Mouse (Mus musculus) erythroblast, embryonic 14.5 days (primary cell): ENCODE results near the gene Tmem182. TPM values are rescaled to one million over a fixed set of nuclear protein-coding genes. Genes with fewer than 3 reads are reported as not detected.

Experiments
- H3K27me3 ChIP-seq: 2 replicates; pipeline ENCODE4 v1.6.1; 2012; ENCODE audit warnings: inconsistent platforms; ENCODE audit not compliant: control insufficient read depth
- H3K36me3 ChIP-seq: 2 replicates; pipeline ENCODE4 v1.6.1; 2012; ENCODE audit warnings: mild to moderate bottlenecking, inconsistent platforms; ENCODE audit not compliant: control insufficient read depth
- H3K4me1 ChIP-seq: 2 replicates; pipeline ENCODE4 v1.6.1; 2012; ENCODE audit warnings: inconsistent platforms; ENCODE audit not compliant: control insufficient read depth
- H3K4me3 ChIP-seq: replicated peaks from 2 replicates; pipeline ENCODE3; 2012; ENCODE audit warnings: moderate library complexity, mild to moderate bottlenecking, inconsistent platforms
- H3K9me3 ChIP-seq: 2 replicates; pipeline ENCODE4 v1.6.1; 2012; ENCODE audit warnings: low read length, inconsistent platforms, mixed read lengths; ENCODE audit not compliant: control insufficient read depth
- GATA1 ChIP-seq: IDR thresholded peaks from 2 replicates; pipeline ENCODE4 v1.6.1; 2012; ENCODE audit warnings: low read length, inconsistent platforms, mixed read lengths
- TAL1 ChIP-seq: IDR thresholded peaks from 3 replicates; pipeline ENCODE4 v1.6.1; 2012; ENCODE audit warnings: low read length, inconsistent platforms, mixed read lengths
- polyA plus RNA-seq: library from polyadenylated mRNA; stranded (reverse); fragments of >175 nt; gene quantifications from 2 replicates; pipeline ENCODE4 v1.2.3, GENCODE M21; 2012

Tmem182 gene
- polyA plus RNA-seq, 1 experiment: not detected

GRCm38 (mm10) chr1:40773234-40773633, 32.2 kb upstream of the Tmem182 start:
- no peak for TF ChIP-seq TAL1
- no peak for TF ChIP-seq GATA1
- H3K4me1 ChIP-seq: peaks cover 54% of the 10 kb centered on the region
- no peaks in the 10 kb centered on the region for H3K9me3 ChIP-seq
- no peaks in the 10 kb centered on the region for H3K27me3 ChIP-seq
- peak overlapping the region; percentile 3 for H3K4me3 ChIP-seq
- peaks cover 38% of the 10 kb centered on the region for H3K36me3 ChIP-seq

GRCm38 (mm10) chr1:40774040-40774439, 31.4 kb upstream of the Tmem182 start:
- H3K36me3 ChIP-seq: peaks cover 45% of the 10 kb centered on the region
- H3K4me3 ChIP-seq: no peak overlapping the region
- peaks cover 50% of the 10 kb centered on the region for H3K4me1 ChIP-seq
- TF ChIP-seq GATA1: no peak
- no peak for TF ChIP-seq TAL1
- peaks cover 3% of the 10 kb centered on the region; the same call in 1 of the 2 replicates for H3K9me3 ChIP-seq
- H3K27me3 ChIP-seq: no peaks in the 10 kb centered on the region

DNA sequence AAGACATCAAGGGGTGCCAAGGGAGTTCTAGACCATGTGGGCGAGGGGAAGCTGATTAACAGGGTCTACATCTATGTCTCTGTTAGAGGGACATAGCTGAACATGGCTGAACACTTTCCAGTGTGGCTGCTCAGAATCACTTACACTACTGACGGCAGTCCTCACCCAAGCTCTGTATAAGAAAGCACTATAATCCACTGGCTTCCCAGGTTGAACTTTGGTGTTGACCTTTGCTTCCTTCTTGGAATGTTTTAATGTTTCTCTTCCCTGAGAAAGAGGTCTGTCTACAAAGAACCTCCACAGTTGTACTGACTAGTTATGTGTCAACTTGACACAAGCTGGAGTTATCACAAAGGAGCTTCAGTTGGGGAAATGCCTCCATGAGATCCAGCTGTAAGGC, 29.3 kb upstream of the Tmem182 start:
- TF ChIP-seq GATA1 (no peak), TAL1 (no peak)
- Histone ChIP-seq H3K27me3 (no peaks in the 10 kb centered on the region), H3K4me3 (no peak overlapping the region), H3K9me3 (peaks cover 3% of the 10 kb centered on the region; the same call in 1 of the 2 replicates), H3K4me1 (peaks cover 37% of the 10 kb centered on the region), H3K36me3 (peaks cover 58% of the 10 kb centered on the region)

DNA sequence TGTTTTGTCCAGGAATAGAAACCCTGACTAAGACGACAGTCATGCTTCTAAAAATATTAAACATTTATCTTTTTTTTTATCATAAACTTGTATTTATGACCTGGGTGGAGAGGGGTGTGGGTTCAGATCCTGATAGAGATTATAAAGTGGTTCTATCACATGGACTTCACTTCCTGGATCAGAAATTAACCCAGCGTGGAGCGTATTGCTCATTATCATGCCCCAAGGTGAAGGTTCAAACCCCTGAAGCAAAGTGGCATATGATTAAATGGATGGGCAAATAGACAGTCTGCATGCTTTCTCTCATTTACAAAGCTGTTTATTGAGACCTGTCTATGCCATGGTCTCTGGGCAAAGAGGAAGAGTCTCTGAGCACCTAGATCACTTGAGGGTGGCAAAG, 28.6 kb upstream of the Tmem182 start:
- no peaks in the 10 kb centered on the region for H3K27me3 ChIP-seq
- peaks cover 3% of the 10 kb centered on the region; the same call in 1 of the 2 replicates for H3K9me3 ChIP-seq
- peaks cover 30% of the 10 kb centered on the region for H3K4me1 ChIP-seq
- H3K4me3 ChIP-seq: no peak overlapping the region
- peaks cover 61% of the 10 kb centered on the region for H3K36me3 ChIP-seq
- TF ChIP-seq TAL1 (no peak), GATA1 (no peak)

- Histone ChIP-seq H3K27me3 (no peaks in the 10 kb centered on the region), H3K4me3 (no peak overlapping the region), H3K4me1 (no peaks in the 10 kb centered on the region), H3K36me3 (peaks cover 32% of the 10 kb centered on the region), H3K9me3 (peaks cover 2% of the 10 kb centered on the region; the same call in 1 of the 2 replicates)
- TF ChIP-seq TAL1: no peak
- no peak for TF ChIP-seq GATA1
Observed at GRCm38 (mm10) chr1:40783450-40783849, 22.0 kb upstream of the Tmem182 start.

DNA sequence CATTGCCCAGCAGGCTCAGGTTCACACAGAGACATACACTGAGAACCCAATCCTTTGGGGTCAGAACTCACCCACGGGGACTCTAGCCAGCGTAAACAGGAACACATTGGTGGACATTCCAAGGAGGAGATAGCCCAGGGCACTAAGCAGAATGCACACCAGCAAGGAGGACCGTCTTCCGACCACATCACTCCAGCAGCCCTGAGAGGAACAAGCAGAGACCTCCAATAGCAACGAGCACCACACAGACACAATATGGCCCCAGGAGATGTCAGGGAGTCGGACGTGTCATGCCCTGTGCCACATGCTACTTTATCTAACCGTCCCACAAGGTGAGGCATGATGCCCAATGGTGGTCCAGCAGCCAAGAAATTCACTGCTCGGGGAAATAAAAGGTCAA, 21.1 kb upstream of the Tmem182 start:
- H3K4me1 ChIP-seq: peaks cover 2% of the 10 kb centered on the region
- no peaks in the 10 kb centered on the region for H3K9me3 ChIP-seq
- no peak overlapping the region for H3K4me3 ChIP-seq
- no peak for TF ChIP-seq TAL1
- TF ChIP-seq GATA1: no peak
- peaks cover 26% of the 10 kb centered on the region for H3K36me3 ChIP-seq
- H3K27me3 ChIP-seq: no peaks in the 10 kb centered on the region

- H3K9me3 ChIP-seq: no peaks in the 10 kb centered on the region
- no peaks in the 10 kb centered on the region for H3K27me3 ChIP-seq
- H3K4me1 ChIP-seq: peaks cover 15% of the 10 kb centered on the region
- TF ChIP-seq GATA1 (no peak), TAL1 (no peak)
- peaks cover 13% of the 10 kb centered on the region for H3K36me3 ChIP-seq
- H3K4me3 ChIP-seq: no peak overlapping the region
Observed at GRCm38 (mm10) chr1:40785876-40786445, 19.4 kb upstream of the Tmem182 start.

- Histone ChIP-seq H3K4me3 (no peak overlapping the region), H3K36me3 (peaks cover 5% of the 10 kb centered on the region), H3K4me1 (peaks cover 16% of the 10 kb centered on the region), H3K9me3 (no peaks in the 10 kb centered on the region), H3K27me3 (no peaks in the 10 kb centered on the region)
- TF ChIP-seq TAL1 (no peak), GATA1 (no peak)
Observed at GRCm38 (mm10) chr1:40788956-40789355, 16.4 kb upstream of the Tmem182 start.

DNA sequence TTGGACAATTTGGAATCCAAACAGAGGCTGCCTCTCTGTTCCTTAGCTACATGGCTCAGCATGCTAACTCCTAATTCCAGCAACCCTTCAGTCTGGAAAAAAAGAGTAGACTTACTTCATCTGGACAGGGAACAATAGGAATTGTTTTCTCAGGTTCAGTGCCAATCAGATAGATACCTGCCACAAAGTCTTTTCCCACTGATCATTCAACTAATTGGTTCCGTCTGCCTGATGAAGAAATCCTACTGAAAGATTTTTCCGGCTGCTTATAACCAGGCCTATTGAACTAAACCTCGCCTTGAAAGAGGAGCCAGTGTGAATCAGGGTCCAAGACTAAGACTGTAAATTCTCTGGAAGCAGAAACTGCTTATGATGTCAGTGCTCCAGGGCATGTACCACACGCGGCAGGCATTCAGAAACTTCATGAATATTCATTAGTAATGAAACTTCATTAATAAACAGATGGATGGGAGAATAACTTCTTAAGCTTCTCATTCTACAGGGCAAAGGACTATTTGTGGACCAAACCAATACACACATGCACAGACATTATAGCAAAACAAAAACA, 15.7 kb upstream of the Tmem182 start:
- Histone ChIP-seq H3K36me3 (no peaks in the 10 kb centered on the region), H3K27me3 (no peaks in the 10 kb centered on the region), H3K9me3 (no peaks in the 10 kb centered on the region), H3K4me3 (peak overlapping the region; percentile 77), H3K4me1 (peaks cover 16% of the 10 kb centered on the region)
- no peak for TF ChIP-seq GATA1
- no peak for TF ChIP-seq TAL1
